Mouse (Mus musculus): ENCODE measurements around the gene Rbbp8nl.

Rbbp8nl gene

GRCm38 (mm10) chr2:180257963-180258865 is 31.5 kb downstream of the Rbbp8nl start:
- no peak for DNase-seq (ENCODE audit: low spot score)

DNA sequence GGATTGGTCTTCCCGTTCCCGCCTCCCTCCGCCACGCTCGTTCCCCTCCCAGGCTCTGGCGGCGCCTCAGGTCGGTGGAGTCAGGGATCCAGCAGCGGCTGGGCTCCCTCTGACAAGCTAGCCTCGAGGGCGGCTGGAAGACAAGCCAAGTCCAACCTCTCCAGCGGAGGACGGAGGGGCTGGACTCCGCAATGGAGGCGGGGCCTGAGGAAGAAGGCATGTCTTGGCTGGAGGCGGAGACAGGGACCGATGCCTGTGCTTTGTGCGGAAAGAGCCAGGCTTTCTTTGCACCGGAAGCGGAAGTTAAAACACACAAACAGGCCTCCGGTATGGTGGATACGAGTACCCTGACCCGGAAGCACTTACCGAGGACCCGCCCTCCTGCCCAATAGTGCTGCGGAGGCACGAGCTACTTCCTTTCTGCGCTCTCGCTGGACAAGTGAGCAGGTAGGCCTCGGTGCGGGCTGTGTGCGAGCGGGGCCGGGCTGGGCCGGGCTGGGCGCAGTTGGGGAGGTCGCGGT is 32.6 kb downstream of the Rbbp8nl start, which contains the start of gene Rps21:
Gene Rps21 (plus strand): TSS at position 377 of the 521 bp plus-strand sequence.
- DNase-seq (ENCODE audit: low spot score), result peak; percentile 95

GRCm38 (mm10) chr2:180256296-180257000 is 33.2 kb downstream of the Rbbp8nl start:
- DNase-seq (ENCODE audit: low spot score), result no peak

DNA sequence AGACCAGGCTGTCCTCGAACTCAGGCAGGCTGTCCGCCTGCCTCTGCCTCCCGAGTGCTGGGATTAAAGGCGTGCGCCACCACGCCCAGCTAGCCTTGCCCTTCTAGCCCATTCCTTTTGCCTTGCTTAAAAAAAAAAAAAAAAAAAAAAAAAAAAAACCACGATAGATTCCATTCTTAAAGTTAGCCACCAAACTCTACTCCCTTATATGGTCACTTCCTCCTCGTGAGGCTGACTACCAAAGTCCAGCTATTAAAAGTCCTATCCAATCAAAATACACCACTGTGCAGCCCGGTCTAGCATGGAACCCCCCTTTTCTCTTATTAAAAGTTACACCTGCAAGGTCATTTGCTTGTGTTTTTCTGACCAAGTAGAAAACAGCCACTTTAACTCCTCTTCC is 34.0 kb downstream of the Rbbp8nl start:
- no peak for DNase-seq (ENCODE audit: low spot score)

- DNase-seq (ENCODE audit: low spot score), result no peak
Observed at GRCm38 (mm10) chr2:180254436-180255209, 35.1 kb downstream of the Rbbp8nl start.

DNA sequence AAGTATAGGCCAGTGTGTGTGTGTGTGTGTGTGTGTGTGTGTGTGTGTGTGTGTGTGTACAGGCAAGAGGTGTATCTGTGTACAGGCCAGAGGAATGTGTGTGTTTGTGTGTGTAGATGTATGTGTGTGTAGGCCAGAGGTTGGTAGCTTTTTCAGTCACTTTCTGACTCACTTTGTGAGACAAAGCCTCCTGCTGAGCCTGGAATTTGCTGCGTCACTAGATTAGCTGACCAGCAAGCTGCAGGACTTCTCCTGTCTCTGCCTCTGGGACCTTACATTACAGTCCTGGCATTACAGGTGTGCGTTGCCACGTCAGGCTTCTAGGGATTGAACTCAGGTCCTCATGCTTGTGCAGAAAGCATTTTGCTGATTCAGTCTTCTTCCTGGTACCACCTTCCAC is 37.8 kb downstream of the Rbbp8nl start:
- DNase-seq (ENCODE audit: low spot score), result no peak

GRCm38 (mm10) chr2:180250930-180251611 is 38.6 kb downstream of the Rbbp8nl start:
- peak; percentile 63 for DNase-seq (ENCODE audit: low spot score)

- DNase-seq (ENCODE audit: low spot score), result no peak
Observed at GRCm38 (mm10) chr2:180248947-180249660, 40.6 kb downstream of the Rbbp8nl start.

GRCm38 (mm10) chr2:180247916-180248315 is 41.8 kb downstream of the Rbbp8nl start:
- DNase-seq (ENCODE audit: low spot score), result no peak

GRCm38 (mm10) chr2:180243108-180243507 is 46.6 kb downstream of the Rbbp8nl start:
- DNase-seq (ENCODE audit: low spot score), result no peak

DNA sequence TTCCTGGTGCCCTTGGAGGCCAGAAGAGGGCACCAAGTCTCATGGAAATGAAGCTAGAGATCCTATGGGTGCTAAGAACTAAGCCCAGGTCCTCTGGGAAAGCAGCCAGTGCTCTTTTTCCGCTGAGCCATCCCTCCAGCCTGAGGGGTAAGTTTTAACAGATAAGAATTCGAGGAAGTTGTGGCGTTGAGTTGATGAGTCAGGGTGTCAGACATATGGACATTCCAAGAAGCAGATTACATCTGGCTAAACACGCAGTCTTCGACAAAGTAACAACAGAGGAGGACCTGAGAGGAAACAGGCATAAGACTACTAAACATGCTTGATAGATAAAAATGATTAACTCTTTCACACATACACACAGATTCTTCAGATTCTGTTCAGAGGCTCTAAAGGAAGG is 51.1 kb downstream of the Rbbp8nl start:
- DNase-seq (ENCODE audit: low spot score), result no peak

DNA sequence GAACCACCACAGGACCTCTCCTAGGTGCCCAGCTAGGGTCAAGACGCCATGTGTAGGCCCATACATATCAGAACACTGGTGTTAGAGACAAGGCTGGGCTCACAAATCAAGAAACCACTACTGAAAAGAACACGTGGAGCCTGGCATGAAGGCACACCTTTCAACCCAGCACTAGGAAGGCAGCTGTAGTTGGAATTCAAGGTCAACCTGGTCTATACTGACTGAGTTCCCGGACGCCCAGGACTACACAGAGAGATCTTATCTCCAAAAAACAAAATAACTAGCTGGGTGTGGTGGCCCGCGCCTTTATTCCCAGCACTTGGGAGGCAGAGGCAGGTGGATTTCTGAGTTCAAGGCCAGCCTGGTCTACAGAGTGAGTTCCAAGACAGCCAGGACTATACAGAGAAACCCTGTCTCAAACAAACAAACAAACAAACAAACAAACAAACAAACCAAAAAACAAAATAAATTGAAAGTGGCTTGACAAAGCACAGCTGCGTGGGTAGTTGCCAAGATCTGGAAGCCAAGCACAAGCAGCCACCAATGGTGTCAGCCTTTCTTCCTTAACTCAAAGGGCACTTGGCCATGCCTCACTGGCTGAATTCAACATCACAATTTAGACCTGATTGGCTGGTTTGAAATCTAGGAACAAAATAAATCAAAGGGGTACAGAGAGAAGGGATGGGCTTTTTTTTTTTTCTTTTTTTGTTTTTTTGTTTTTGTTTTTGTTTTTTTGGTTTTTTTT is 51.9 kb downstream of the Rbbp8nl start:
- no peak for DNase-seq (ENCODE audit: low spot score)

DNA sequence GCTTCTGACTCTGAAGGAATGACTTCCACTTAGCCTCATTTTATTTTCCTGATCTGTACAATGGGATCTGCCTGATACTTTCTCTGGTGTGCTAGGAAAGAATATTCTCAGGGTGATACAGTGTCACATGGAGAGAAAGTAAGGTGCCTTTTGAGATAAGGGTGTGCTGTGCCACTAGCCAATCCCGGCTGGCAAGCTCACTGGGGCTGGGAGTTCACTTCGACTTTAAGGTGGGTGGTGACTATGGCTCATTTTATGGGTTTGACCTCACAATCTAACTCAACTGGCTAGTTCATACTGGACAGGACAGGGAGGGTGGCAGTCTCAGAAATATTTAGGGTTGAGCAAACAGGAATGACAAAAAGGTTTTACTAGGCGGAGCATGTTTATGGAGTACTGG is 52.7 kb downstream of the Rbbp8nl start:
- DNase-seq (ENCODE audit: low spot score), result no peak

DNA sequence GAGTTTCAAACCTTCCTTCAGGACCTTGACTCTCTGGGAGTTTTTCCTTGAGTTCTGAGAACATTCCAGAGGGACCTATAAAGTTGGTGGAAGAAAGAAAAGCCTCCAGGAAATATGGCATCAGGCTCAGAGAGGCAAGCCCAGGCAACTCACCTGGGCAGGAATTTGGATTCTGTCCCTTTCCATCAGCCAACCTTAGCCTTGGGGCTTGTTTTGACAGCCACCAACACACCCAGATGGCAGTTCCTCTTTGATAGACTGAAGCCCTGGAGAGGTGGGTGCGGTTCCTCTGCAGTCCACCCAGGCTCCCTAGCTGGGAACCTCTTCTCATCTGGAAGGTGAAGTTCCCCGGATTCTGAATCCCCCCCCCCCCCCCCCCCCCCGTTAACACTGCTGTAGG is 53.2 kb downstream of the Rbbp8nl start:
- DNase-seq (ENCODE audit: low spot score), result no peak

GRCm38 (mm10) chr2:180235788-180236187 is 53.9 kb downstream of the Rbbp8nl start:
- DNase-seq (ENCODE audit: low spot score), result no peak

DNA sequence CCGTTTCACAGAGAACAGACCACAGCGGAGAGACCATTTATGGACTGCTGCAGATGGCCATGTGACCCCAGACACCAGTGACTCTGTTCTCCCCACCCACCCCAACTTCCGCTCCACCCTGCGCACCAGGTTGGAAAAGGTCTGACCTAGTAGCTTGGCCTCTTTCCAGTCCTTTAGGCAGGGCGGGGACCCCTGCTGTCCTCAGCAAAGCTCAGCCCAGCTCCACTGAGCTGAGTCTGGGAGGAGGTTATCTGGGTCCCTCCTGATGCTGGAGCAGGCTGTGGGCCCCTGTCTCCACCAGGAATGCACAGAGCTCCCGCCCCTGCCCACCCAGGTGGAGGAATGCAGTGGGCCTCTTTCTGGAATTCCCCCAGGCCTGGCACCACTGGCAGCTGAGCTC is 54.7 kb downstream of the Rbbp8nl start:
- DNase-seq (ENCODE audit: low spot score), result no peak

DNA sequence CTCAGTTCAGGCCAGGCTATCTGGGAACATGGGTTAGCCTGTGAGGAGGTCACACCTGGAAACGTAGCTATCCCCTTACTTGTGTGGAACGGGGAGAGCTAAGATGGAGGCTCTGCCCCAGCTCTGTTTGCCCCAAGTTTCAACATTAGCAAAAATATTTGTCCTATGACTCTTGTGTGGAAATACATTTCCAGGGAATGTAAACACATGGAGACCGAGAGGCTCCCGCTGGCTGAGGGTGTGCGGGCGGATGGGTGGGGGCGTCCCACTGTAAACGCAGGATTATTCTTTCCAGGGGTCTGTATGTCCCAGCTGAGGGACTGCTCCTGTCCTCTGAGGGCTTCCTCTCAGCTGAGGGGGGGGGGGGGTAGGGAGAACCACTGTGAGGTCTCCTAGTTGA is 55.3 kb downstream of the Rbbp8nl start:
- DNase-seq (ENCODE audit: low spot score), result no peak

GRCm38 (mm10) chr2:180233101-180233904 is 56.4 kb downstream of the Rbbp8nl start:
- no peak for DNase-seq (ENCODE audit: low spot score)

GRCm38 (mm10) chr2:180230482-180230881 is 59.2 kb downstream of the Rbbp8nl start:
- DNase-seq (ENCODE audit: low spot score), result no peak

Measured in spleen, adult 12 weeks (tissue).